Mouse (Mus musculus): ENCODE data around the gene Gnmt. TPM values are rescaled to one million over a fixed set of nuclear protein-coding genes. Genes with fewer than 3 reads are reported as not detected.

The Gnmt gene
- total and polyA plus RNA-seq, 3 experiments, result 2.8 to 4.4 (median 3.3) TPM

DNA sequence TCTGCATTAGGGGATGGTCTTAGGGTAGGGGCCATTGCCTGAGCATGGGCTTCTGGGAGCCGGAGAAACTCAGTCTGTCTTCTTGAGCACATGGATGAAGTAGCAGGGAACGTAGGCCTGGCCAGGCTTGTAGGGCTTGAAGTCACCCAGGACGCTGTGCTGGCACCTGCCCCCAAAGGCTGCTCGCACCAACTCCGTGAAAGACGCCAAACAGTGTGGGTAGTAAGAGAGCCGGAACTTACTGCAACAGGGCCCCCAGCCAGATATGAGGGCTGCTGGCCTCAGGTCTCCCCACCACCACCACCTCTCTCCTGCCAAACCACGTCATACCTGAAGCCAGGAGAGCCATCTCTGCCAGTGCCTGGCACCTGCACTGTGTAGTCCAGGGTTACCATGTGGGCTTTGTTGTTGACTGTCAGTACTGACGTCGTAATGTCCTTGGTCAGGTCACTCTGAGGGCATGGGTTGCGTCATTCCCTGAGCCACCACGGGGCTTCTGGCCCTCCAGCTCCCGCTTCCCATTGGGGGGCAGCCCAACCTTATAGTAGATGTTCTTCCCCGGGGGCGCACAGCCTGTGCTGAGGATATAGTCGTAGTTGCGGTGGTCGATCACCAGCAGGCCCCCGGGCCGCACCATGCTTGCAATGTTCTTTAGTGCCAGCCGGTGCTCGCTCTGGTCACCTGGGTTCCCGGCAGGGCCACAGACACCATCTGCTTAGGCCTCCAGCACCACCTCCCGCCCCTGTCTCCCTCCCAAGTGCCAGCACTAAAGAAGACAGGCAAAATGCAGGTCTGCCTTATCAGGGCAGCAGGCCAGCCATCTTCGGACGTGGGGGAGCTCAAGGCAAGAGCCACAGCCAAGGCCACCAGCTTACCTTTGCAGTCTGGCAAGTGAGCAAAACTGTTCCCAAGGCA lies 3.0 kb downstream of the Gnmt start:
- no peak for DNase-seq
- no peak overlapping the region for H3K4me3 ChIP-seq
- H3K36me3 ChIP-seq (ENCODE audit: control insufficient read depth, insufficient read depth, low read length), result no peaks in the 10 kb centered on the region
- WGBS, result 88% methylated on average over 26 of the region's 26 CpGs
- H3K9ac ChIP-seq (ENCODE audit: low read depth, low read length), result no peak overlapping the region
- H3K4me1 ChIP-seq (ENCODE audit: control insufficient read depth, insufficient read depth, low read length), result no peaks in the 10 kb centered on the region
- H3K27me3 ChIP-seq (ENCODE audit: control insufficient read depth, insufficient read depth, low read length), result no peaks in the 10 kb centered on the region
- H3K27ac ChIP-seq, result no peak overlapping the region
- no peaks in the 10 kb centered on the region for H3K79me2 ChIP-seq (replicated peaks; ENCODE audit: control insufficient read depth, insufficient read depth, low read length)
- TF ChIP-seq EP300 (IDR thresholded peaks at IDR 0.05; ENCODE audit: insufficient read depth, low read depth, low read length) (no peak), POLR2A (IDR thresholded peaks at IDR 0.05; ENCODE audit: insufficient read depth, low read depth, low read length) (no peak), CTCF (IDR thresholded peaks at IDR 0.05) (no peak)
- intact Hi-C loops (cut with DNase I), result loop anchor here (2.0 kb wide), 1 partner anchor 201 kb away; no protein-coding TSS in a partner anchor

DNA sequence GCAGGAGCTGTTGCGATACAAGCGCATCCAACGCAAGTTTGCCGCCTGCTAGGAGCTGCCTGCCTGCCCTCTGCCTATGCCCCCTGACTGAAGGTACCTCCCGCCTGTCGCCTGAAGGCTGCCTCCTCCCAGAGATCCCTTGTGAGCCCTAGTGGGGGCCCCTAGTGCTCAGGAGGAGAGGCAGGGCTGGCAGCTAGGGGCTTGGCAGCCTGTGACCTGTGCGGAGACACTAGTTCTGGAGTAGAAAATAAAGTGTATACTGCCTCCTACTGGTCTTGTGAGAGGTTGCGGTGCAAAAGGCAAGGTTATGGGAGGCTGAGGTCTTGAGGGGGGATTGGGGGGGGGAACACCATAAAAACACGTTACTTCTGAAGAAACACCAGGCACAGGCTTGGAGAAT lies 3.7 kb downstream of the Gnmt start:
- intact Hi-C loops (cut with DNase I), result loop anchor here (2.0 kb wide), 1 partner anchor 200 kb away; no protein-coding TSS in a partner anchor
- no peaks in the 10 kb centered on the region for H3K4me1 ChIP-seq (ENCODE audit: control insufficient read depth, insufficient read depth, low read length)
- no peaks in the 10 kb centered on the region for H3K36me3 ChIP-seq (ENCODE audit: control insufficient read depth, insufficient read depth, low read length)
- H3K9ac ChIP-seq (ENCODE audit: low read depth, low read length), result no peak overlapping the region
- no peaks in the 10 kb centered on the region for H3K79me2 ChIP-seq (replicated peaks; ENCODE audit: control insufficient read depth, insufficient read depth, low read length)
- H3K27me3 ChIP-seq (ENCODE audit: control insufficient read depth, insufficient read depth, low read length), result no peaks in the 10 kb centered on the region
- H3K27ac ChIP-seq, result no peak overlapping the region
- DNase-seq, result no peak
- TF ChIP-seq EP300 (IDR thresholded peaks at IDR 0.05; ENCODE audit: insufficient read depth, low read depth, low read length) (no peak), POLR2A (IDR thresholded peaks at IDR 0.05; ENCODE audit: insufficient read depth, low read depth, low read length) (no peak), CTCF (IDR thresholded peaks at IDR 0.05) (peak; percentile 66)
- H3K4me3 ChIP-seq, result no peak overlapping the region
- WGBS, result 67% methylated on average over 9 of the region's 9 CpGs

DNA sequence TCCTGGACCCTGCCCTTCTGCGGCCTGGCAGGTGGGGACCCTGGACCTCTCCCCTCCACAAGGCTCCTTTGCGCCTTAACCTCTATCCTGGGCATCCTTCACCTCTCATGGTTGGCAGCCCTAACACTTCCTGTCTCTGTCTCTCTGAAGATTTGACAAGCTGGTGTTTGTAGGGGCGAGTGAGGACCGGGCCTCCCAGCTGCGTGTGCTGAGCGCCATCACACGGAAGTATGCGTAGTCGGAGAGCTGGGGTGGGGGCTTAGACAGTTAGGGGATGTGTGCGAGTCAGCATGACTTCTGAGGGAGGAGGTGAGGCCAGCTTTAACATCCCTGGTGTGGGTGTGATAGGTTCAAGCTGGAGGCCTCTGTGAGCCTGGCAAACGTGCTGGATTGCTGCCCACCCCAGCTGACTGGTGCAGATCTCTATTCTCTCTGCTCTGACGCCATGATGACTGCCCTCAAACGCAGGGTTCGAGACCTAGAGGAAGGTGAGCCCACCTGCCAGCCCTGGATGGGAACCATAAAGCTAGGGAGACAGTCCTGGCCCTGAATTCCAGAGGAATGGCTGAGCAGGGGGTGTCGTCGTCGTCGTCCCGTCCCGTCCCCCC lies 4.4 kb downstream of the Gnmt start:
- H3K79me2 ChIP-seq (replicated peaks; ENCODE audit: control insufficient read depth, insufficient read depth, low read length), result no peaks in the 10 kb centered on the region
- H3K4me1 ChIP-seq (ENCODE audit: control insufficient read depth, insufficient read depth, low read length), result no peaks in the 10 kb centered on the region
- whole genome bisulfite sequencing, result 81% methylated on average over 20 of the region's 20 CpGs
- DNase-seq, result no peak
- H3K27ac ChIP-seq, result no peak overlapping the region
- no peak overlapping the region for H3K4me3 ChIP-seq
- H3K36me3 ChIP-seq (ENCODE audit: control insufficient read depth, insufficient read depth, low read length), result no peaks in the 10 kb centered on the region
- H3K9ac ChIP-seq (ENCODE audit: low read depth, low read length), result no peak overlapping the region
- no peak for TF ChIP-seq CTCF (IDR thresholded peaks at IDR 0.05)
- TF ChIP-seq POLR2A (IDR thresholded peaks at IDR 0.05; ENCODE audit: insufficient read depth, low read depth, low read length), result no peak
- TF ChIP-seq EP300 (IDR thresholded peaks at IDR 0.05; ENCODE audit: insufficient read depth, low read depth, low read length), result no peak
- no peaks in the 10 kb centered on the region for H3K27me3 ChIP-seq (ENCODE audit: control insufficient read depth, insufficient read depth, low read length)
- intact Hi-C loops (cut with DNase I), result loop anchor here (2.0 kb wide), 1 partner anchor 200 kb away; no protein-coding TSS in a partner anchor

DNA sequence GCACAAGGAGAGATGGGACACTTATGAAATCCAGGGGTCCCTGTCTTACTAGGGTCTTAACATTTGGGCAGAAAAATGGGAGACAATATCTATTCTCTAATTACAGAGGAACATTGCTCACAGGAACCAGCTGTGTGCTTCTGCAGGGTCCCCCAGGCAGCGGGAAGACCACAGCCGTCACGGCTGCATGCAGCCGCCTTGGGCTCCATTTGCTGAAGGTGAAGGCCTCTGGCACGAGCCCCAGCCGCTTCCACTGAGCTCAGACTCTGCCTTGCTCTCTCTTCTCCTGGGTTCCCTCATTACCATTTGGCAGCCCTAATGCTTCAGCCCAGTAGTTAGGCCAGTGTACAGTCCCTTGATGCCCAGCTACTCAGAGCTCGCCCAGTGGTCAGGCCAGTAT lies 7.9 kb downstream of the Gnmt start:
- intact Hi-C loops (cut with DNase I), result no loop called here
- WGBS, result 95% methylated on average over 7 of the region's 7 CpGs
- H3K27ac ChIP-seq, result no peak overlapping the region
- no peak for DNase-seq
- no peak overlapping the region for H3K9ac ChIP-seq (ENCODE audit: low read depth, low read length)
- H3K27me3 ChIP-seq (ENCODE audit: control insufficient read depth, insufficient read depth, low read length), result no peaks in the 10 kb centered on the region
- H3K4me3 ChIP-seq, result no peak overlapping the region
- no peak for TF ChIP-seq CTCF (IDR thresholded peaks at IDR 0.05)
- TF ChIP-seq POLR2A (IDR thresholded peaks at IDR 0.05; ENCODE audit: insufficient read depth, low read depth, low read length), result no peak
- no peak for TF ChIP-seq EP300 (IDR thresholded peaks at IDR 0.05; ENCODE audit: insufficient read depth, low read depth, low read length)
- no peaks in the 10 kb centered on the region for H3K4me1 ChIP-seq (ENCODE audit: control insufficient read depth, insufficient read depth, low read length)
- no peaks in the 10 kb centered on the region for H3K79me2 ChIP-seq (replicated peaks; ENCODE audit: control insufficient read depth, insufficient read depth, low read length)
- H3K36me3 ChIP-seq (ENCODE audit: control insufficient read depth, insufficient read depth, low read length), result no peaks in the 10 kb centered on the region

DNA sequence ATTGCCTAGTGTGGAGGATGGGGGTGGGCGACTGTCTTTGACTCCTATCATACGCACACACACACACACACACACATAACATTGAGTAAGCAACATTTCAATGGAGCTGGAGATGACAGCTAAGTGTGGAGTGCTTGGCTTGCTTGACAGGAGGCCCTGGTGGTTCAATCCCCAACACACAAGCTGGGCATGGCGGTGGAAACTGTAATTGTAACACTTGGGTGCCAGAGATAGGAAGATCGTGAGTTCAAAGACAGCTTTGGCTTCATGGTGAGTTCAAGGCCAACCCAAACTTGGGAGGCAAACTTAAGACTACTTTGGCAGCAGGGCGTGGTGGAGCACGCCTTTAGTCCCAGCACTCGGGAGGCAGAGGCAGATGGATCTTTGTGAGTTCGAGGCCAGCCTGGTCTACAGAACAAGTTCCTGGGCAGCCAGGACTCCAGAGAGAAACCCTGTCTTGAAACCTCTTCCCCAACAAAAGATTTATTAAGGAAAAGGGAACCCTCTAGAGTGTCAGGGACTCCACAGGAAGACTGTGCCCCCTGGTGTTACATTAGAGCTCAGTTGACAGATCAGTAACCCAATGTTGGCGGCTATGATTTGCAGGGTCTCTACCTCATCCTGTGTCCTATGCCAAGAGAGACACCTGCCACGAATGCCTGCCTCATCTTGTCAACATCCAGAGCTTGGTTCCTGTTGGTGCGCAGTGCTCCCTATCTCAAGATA lies 14.0 kb downstream of the Gnmt start:
- Histone ChIP-seq H3K79me2 (replicated peaks; ENCODE audit: control insufficient read depth, insufficient read depth, low read length) (peaks cover 2% of the 10 kb centered on the region; the same call in 1 of the 2 replicates), H3K4me1 (ENCODE audit: control insufficient read depth, insufficient read depth, low read length) (peaks cover 1% of the 10 kb centered on the region; the same call in 1 of the 2 replicates), H3K4me3 (no peak overlapping the region), H3K27me3 (ENCODE audit: control insufficient read depth, insufficient read depth, low read length) (no peaks in the 10 kb centered on the region), H3K9ac (ENCODE audit: low read depth, low read length) (no peak overlapping the region), H3K36me3 (ENCODE audit: control insufficient read depth, insufficient read depth, low read length) (0 out of 2 replicates have a peak, but pooled peaks cover 2% of the 10 kb centered on the region), H3K27ac (no peak overlapping the region)
- intact Hi-C loops (cut with DNase I), result loop anchor here (5.0 kb wide), 2 partner anchors 37 to 163 kb away; partner anchors contain the start of gene Cnpy3
- WGBS, result 91% methylated on average over 11 of the region's 11 CpGs
- no peak for DNase-seq
- no peak for TF ChIP-seq EP300 (IDR thresholded peaks at IDR 0.05; ENCODE audit: insufficient read depth, low read depth, low read length)
- TF ChIP-seq CTCF (IDR thresholded peaks at IDR 0.05), result peak; percentile 69
